15 mouse cellular contexts compared by ENCODE assay signal in genomic region chr4:126030705-126031104, GRCm38 (mm10).
"Had no signal": no experiment of that assay in that cellular context is flagged by ENCODE, and none has a peak within 500 bp of the region (broad histone marks: within the 10 kb centered on the region; RNA-seq: fewer than 3 reads in every experiment).

No protein-coding gene starts in this region.

- ATAC-seq: intestine, postnatal 0 days; midbrain, embryonic 15.5 days had no signal

- H3K27ac ChIP-seq: limb, embryonic 13.5 days; liver, embryonic 14.5 days; midbrain, embryonic 15.5 days; neural tube, embryonic 13.5 days; stomach, postnatal 0 days had no signal

- H3K4me2 ChIP-seq: limb, embryonic 13.5 days; midbrain, embryonic 11.5 days; midbrain, embryonic 15.5 days; neural tube, embryonic 13.5 days had no signal

- H3K36me3 ChIP-seq: limb, embryonic 13.5 days; midbrain, embryonic 15.5 days; neural tube, embryonic 13.5 days had no signal

- DNase-seq: kidney, adult 8-10 months; kidney, postnatal 25 days; left cerebral cortex, postnatal 4 days; lung, adult 2 months; lung, postnatal 10 days; right cerebral cortex, postnatal 14 days; thymus, postnatal 14 days had no signal

- H3K27me3 ChIP-seq: limb, embryonic 13.5 days; midbrain, embryonic 15.5 days; neural tube, embryonic 13.5 days had no signal

- H3K9ac ChIP-seq: limb, embryonic 13.5 days; liver, embryonic 14.5 days; midbrain, embryonic 15.5 days; neural tube, embryonic 13.5 days had no signal

- H3K4me3 ChIP-seq: limb, embryonic 13.5 days; megakaryocyte, embryonic 14.5 days; midbrain, embryonic 15.5 days; neural tube, embryonic 13.5 days had no signal

- H3K9me3 ChIP-seq: limb, embryonic 13.5 days; megakaryocyte, embryonic 14.5 days; midbrain, embryonic 15.5 days; neural tube, embryonic 13.5 days had no signal

- H3K4me1 ChIP-seq: limb, embryonic 13.5 days; midbrain, embryonic 15.5 days; neural tube, embryonic 13.5 days had no signal
